Comparison of ENCODE assay signal across 9 mouse cellular contexts in genomic region chr10:40527573-40527972, GRCm38 (mm10). TPM values are rescaled to one million over a fixed set of nuclear protein-coding genes. Genes with fewer than 3 reads are reported as not detected.
DNase-seq lines count a peak whose midpoint lies in the region; ATAC-seq and TF ChIP-seq lines count a peak whose summit lies in the region.
"Had no signal": no experiment of that assay in that cellular context is flagged by ENCODE, and none has a peak within 500 bp of the region (broad histone marks: within the 10 kb centered on the region; RNA-seq: fewer than 3 reads in every experiment).

No protein-coding gene starts in this region.

- H3K4me3 ChIP-seq in forebrain, embryonic 10.5 days: no peak overlapping the region
- no peak overlapping the region for H3K4me3 ChIP-seq in forebrain, postnatal 0 days (ENCODE audit: low read depth, low read length)
- no peak overlapping the region for H3K4me3 ChIP-seq in embryonic facial prominence, embryonic 13.5 days
- no peak overlapping the region for H3K4me3 ChIP-seq in gastrocnemius, adult 2 months

- H3K27me3 ChIP-seq in forebrain, embryonic 10.5 days (ENCODE audit: poor library complexity, severe bottlenecking): no peaks in the 10 kb centered on the region
- no peaks in the 10 kb centered on the region for H3K27me3 ChIP-seq in forebrain, postnatal 0 days (ENCODE audit: insufficient read depth, low read length)
- H3K27me3 ChIP-seq in embryonic facial prominence, embryonic 13.5 days: no peaks in the 10 kb centered on the region; the same call in 1 of the 2 replicates

- H3K4me2 ChIP-seq in forebrain, postnatal 0 days (ENCODE audit: low read depth): no peak overlapping the region
- H3K4me2 ChIP-seq in embryonic facial prominence, embryonic 13.5 days: peak overlapping the region; percentile 39

- peak; percentile 14 for DNase-seq in forebrain, embryonic 10.5 days (ENCODE audit: extremely low spot score, low spot score)
- no peak for DNase-seq in forebrain, postnatal 0 days
- DNase-seq in 3T3-L1 (ENCODE audit: low read depth, low spot score): peak; percentile 81
- DNase-seq in naive thymus-derived CD4-positive, alpha-beta T cell, adult 2 months (ENCODE audit: low read depth): peak; percentile 64
- DNase-seq in gastrocnemius, adult 2 months: no peak
- DNase-seq in frontal cortex, postnatal 14 days (ENCODE audit: low spot score in 2 of 2): no peak
- DNase-seq in adrenal gland, postnatal 25 days: no peak

- H3K9me3 ChIP-seq in forebrain, embryonic 10.5 days: peaks cover 6% of the 10 kb centered on the region; the same call in 1 of the 2 replicates
- H3K9me3 ChIP-seq in forebrain, postnatal 0 days (ENCODE audit: low read length): no peaks in the 10 kb centered on the region
- 0 out of 2 replicates have a peak, but pooled peaks cover 3% of the 10 kb centered on the region for H3K9me3 ChIP-seq in embryonic facial prominence, embryonic 13.5 days

- H3K36me3 ChIP-seq in forebrain, embryonic 10.5 days (replicated peaks): no peaks in the 10 kb centered on the region
- H3K36me3 ChIP-seq in forebrain, postnatal 0 days (ENCODE audit: insufficient read depth): no peaks in the 10 kb centered on the region
- H3K36me3 ChIP-seq in embryonic facial prominence, embryonic 13.5 days: no peaks in the 10 kb centered on the region

- peaks cover 36% of the 10 kb centered on the region for H3K4me1 ChIP-seq in forebrain, embryonic 10.5 days
- H3K4me1 ChIP-seq in forebrain, postnatal 0 days (ENCODE audit: insufficient read depth): no peaks in the 10 kb centered on the region
- H3K4me1 ChIP-seq in embryonic facial prominence, embryonic 13.5 days: peaks cover 33% of the 10 kb centered on the region

- no peak for ATAC-seq in forebrain, postnatal 0 days
- ATAC-seq in embryonic facial prominence, embryonic 13.5 days (ENCODE audit: insufficient number of reproducible peaks, insufficient read depth, low FRiP score, low TSS enrichment, low read depth): no peak

- intact Hi-C loops in gastrocnemius, adult 2 months (cut with DNase I): loop anchor here (10.0 kb wide), 1 partner anchor 183 kb away; no protein-coding TSS in a partner anchor

- no peak overlapping the region; the same call in 1 of the 2 replicates for H3K27ac ChIP-seq in forebrain, embryonic 10.5 days
- no peak overlapping the region for H3K27ac ChIP-seq in forebrain, postnatal 0 days (ENCODE audit: low read depth, low read length)
- no peak overlapping the region; the same call in 1 of the 2 replicates for H3K27ac ChIP-seq in embryonic facial prominence, embryonic 13.5 days
- H3K27ac ChIP-seq in gastrocnemius, adult 2 months: no peak overlapping the region

- 63% methylated on average over 8 of the region's 8 CpGs for WGBS in forebrain, embryonic 10.5 days
- 62% methylated on average over 8 of the region's 8 CpGs for WGBS in forebrain, postnatal 0 days
- WGBS in embryonic facial prominence, embryonic 13.5 days: 13% methylated on average over 8 of the region's 8 CpGs

- TF ChIP-seq CTCF in forebrain, postnatal 0 days (IDR thresholded peaks at IDR 0.05; ENCODE audit: low read depth): no peak
- TF ChIP-seq CTCF in gastrocnemius, adult 2 months (IDR thresholded peaks at IDR 0.05): no peak

- H3K9ac ChIP-seq in forebrain, postnatal 0 days: no peak overlapping the region
- no peak overlapping the region for H3K9ac ChIP-seq in embryonic facial prominence, embryonic 13.5 days

RNA-seq across cellular contexts. Expression of gene Slc22a16, which starts 42.6 kb away (rescaled TPM):
- polyA plus RNA-seq in forebrain, embryonic 10.5 days (2016; fragmentation: Nextera tagmentation; extraction: Ambion mirVana): not detected in 2 replicates
- not detected in 2 replicates for total RNA-seq in forebrain, postnatal 0 days (2014; rRNA removed)
- polyA plus RNA-seq in forebrain, postnatal 0 days (2015; fragmentation: Nextera tagmentation; extraction: Ambion mirVana): not detected in 2 replicates
- not detected in 2 replicates for polyA plus RNA-seq in embryonic facial prominence, embryonic 13.5 days (2015; fragmentation: Nextera tagmentation; extraction: Ambion mirVana)
- not detected for total RNA-seq in gastrocnemius, adult 2 months (2021)
- not detected in 2 replicates for total RNA-seq in adrenal gland, postnatal 25 days (2021)
- total RNA-seq: heart, adult 18-20 months had no signal

Comparison
In these comparisons a context has a peak if more than half of its experiments do, and no peak if none do; other contexts are left out.
1. DNase-seq: peak in forebrain, embryonic 10.5 days (single experiment), 3T3-L1 (single experiment) and naive thymus-derived CD4-positive, alpha-beta T cell, adult 2 months (single experiment); none in forebrain, postnatal 0 days (single experiment), gastrocnemius, adult 2 months (single experiment), frontal cortex, postnatal 14 days (0 of 2) and adrenal gland, postnatal 25 days (single experiment).